Mouse (Mus musculus) intestine, embryonic 16.5 days (tissue): ENCODE data around the gene Cpxm2. TPM values are rescaled to one million over a fixed set of nuclear protein-coding genes. Genes with fewer than 3 reads are reported as not detected.

ENCODE experiments used
- ATAC-seq: fragments of 200-750 bp; cut with Nextera tagmentation; 2 replicates; pipeline ENCODE4 v1.8.0; 2017; ENCODE audit warnings: moderate TSS enrichment, moderate library complexity
- H3K27ac ChIP-seq: fragments of 300-500 bp; sonication (generic); 2 replicates; pipeline ENCODE4 v1.5.1; 2014; ENCODE audit warnings: mild to moderate bottlenecking, low read length
- H3K27me3 ChIP-seq: fragments of 300-500 bp; sonication (generic); replicated peaks from 2 replicates; pipeline ENCODE4 v1.6.1; 2014; ENCODE audit warnings: low read length, control low read depth, mixed read lengths; ENCODE audit not compliant: control insufficient read depth, insufficient read depth
- H3K36me3 ChIP-seq: fragments of 300-500 bp; sonication (generic); 2 replicates; pipeline ENCODE4 v1.6.1; 2014; ENCODE audit warnings: low read length, control low read depth; ENCODE audit not compliant: control insufficient read depth, insufficient read depth
- H3K4me1 ChIP-seq: fragments of 300-500 bp; sonication (generic); 2 replicates; pipeline ENCODE4 v1.6.1; 2014; ENCODE audit warnings: low read length, control low read depth, mixed read lengths; ENCODE audit not compliant: control insufficient read depth, insufficient read depth
- H3K4me2 ChIP-seq: fragments of 300-500 bp; sonication (generic); 2 replicates; pipeline ENCODE4 v1.6.1; 2014; ENCODE audit warnings: low read depth, low read length, control low read depth
- H3K4me3 ChIP-seq: fragments of 300-500 bp; sonication (generic); 2 replicates; pipeline ENCODE4 v1.5.1; 2014; ENCODE audit warnings: mild to moderate bottlenecking, low read length
- H3K9ac ChIP-seq: fragments of 300-500 bp; sonication (generic); 2 replicates; pipeline ENCODE4 v1.6.1; 2014; ENCODE audit warnings: low read depth, low read length
- H3K9me3 ChIP-seq: fragments of 300-500 bp; sonication (generic); 2 replicates; pipeline ENCODE4 v1.6.1; 2016; ENCODE audit warnings: low read length, control low read depth; ENCODE audit not compliant: control insufficient read depth
- WGBS: fragments of 180-500 bp; shearing (Covaris S2); extraction: QIAGEN DNeasy Blood & Tissue Kit; methylation state at CpG from one replicate; pipeline ENCODE4 v1.1.7; 2014; 5-methylcytosine and 5-hydroxymethylcytosine counted together
- polyA plus RNA-seq: library from polyadenylated mRNA; unstranded; fragments of >200 nt; fragmentation: Nextera tagmentation; extraction: Ambion mirVana; gene quantifications from 2 replicates; pipeline ENCODE4 v1.2.1, GENCODE M21; 2015

Cpxm2 gene
- polyA plus RNA-seq, 1 experiment from 2014 or later, result 1.3 TPM

DNA sequence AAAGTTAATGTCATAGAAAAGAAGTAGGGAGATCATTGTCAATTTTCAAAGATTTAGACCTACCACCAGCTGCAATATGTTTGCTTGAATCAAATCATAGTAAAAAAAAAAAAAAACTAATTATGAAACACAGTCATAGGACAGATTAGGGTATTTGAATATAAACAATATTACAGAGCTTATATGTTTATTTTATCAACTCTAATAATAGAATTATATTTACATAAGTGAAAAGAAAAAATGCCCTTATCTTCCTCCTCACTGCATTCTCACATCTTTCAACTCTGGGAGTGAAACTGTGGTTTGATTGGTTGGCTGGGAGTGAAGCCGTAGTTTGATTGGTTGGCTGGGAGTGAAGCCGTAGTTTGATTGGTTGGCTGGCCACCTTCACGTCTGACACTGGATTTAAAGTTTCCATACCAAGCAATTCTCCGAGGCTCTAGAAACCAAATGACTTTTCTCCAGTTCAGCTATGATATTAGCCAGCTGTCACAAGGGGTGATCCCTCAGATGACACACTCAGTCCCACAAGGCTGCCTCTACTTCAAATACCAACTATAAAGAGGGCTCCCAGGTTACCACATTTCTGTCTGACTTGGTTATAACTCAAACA, 27.2 kb upstream of the Cpxm2 start:
- Histone ChIP-seq H3K9me3 (no peaks in the 10 kb centered on the region), H3K4me2 (no peak overlapping the region), H3K4me3 (no peak overlapping the region), H3K27me3 (no peaks in the 10 kb centered on the region), H3K4me1 (no peaks in the 10 kb centered on the region), H3K27ac (no peak overlapping the region), H3K9ac (no peak overlapping the region), H3K36me3 (no peaks in the 10 kb centered on the region)
- 86% methylated on average over 4 of the region's 4 CpGs for WGBS
- ATAC-seq, result no peak

- Histone ChIP-seq H3K9ac (no peak overlapping the region), H3K4me2 (no peak overlapping the region), H3K36me3 (no peaks in the 10 kb centered on the region), H3K9me3 (no peaks in the 10 kb centered on the region), H3K4me3 (no peak overlapping the region), H3K4me1 (no peaks in the 10 kb centered on the region), H3K27me3 (no peaks in the 10 kb centered on the region), H3K27ac (no peak overlapping the region)
- ATAC-seq, result no peak
- WGBS, result 92% methylated on average over 3 of the region's 3 CpGs
Measured at GRCm38 (mm10) chr7:132181042-132181441, 26.5 kb upstream of the Cpxm2 start.

GRCm38 (mm10) chr7:132179049-132179448, 24.5 kb upstream of the Cpxm2 start:
- H3K4me3 ChIP-seq, result no peak overlapping the region
- H3K9me3 ChIP-seq, result no peaks in the 10 kb centered on the region
- 46% methylated on average over 1 of the region's 1 CpGs for WGBS
- no peak overlapping the region for H3K27ac ChIP-seq
- no peaks in the 10 kb centered on the region for H3K36me3 ChIP-seq
- H3K9ac ChIP-seq, result no peak overlapping the region
- no peaks in the 10 kb centered on the region for H3K27me3 ChIP-seq
- ATAC-seq, result no peak
- no peak overlapping the region for H3K4me2 ChIP-seq
- H3K4me1 ChIP-seq, result no peaks in the 10 kb centered on the region

DNA sequence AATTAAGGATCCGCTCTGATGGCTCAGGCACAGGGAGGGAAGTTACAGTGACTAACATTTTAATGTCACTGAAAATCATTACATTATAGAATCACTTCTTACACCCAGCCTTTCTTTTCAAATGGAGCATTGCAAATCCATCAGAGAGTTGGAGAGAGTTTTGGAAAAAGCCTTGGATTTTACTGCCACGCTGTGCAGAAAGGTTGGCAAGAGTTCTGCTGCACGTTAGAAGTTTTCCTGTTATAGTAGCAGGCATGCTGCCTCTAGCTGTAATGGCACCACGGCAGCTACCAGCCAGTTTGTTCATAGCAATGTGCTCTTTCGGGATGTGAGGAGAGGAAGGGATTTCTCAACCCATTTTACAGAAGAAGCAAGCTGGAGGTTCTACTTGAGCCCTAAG, 20.2 kb upstream of the Cpxm2 start:
- ATAC-seq, result no peak
- no peak overlapping the region for H3K4me3 ChIP-seq
- 82% methylated on average over 5 of the region's 5 CpGs for WGBS
- no peak overlapping the region for H3K9ac ChIP-seq
- no peaks in the 10 kb centered on the region for H3K9me3 ChIP-seq
- no peak overlapping the region for H3K4me2 ChIP-seq
- H3K36me3 ChIP-seq, result no peaks in the 10 kb centered on the region
- no peaks in the 10 kb centered on the region for H3K27me3 ChIP-seq
- no peak overlapping the region for H3K27ac ChIP-seq
- H3K4me1 ChIP-seq, result no peaks in the 10 kb centered on the region

DNA sequence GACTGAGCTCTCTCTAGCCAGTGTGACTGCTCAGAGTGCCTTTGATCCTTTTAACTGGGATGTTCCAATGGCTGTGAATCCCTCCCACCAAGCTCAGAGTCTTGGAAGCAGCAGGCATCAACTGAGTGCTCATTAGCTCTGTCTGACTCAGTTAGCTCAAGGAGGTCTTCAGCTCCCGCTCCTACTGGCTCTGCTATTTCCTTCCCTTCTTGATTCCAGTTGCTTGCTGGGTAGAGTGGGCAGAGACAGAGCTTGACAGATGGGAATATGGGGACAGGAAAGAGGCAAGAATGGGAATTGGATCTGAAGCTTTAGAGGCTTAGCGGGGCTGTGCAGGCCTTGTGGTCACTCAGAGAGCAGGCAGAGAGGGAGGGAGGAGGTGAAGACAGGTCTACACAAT, 19.8 kb upstream of the Cpxm2 start:
- WGBS, result 78% methylated on average over 2 of the region's 2 CpGs
- no peak overlapping the region for H3K9ac ChIP-seq
- no peaks in the 10 kb centered on the region for H3K27me3 ChIP-seq
- no peak overlapping the region for H3K27ac ChIP-seq
- H3K36me3 ChIP-seq, result no peaks in the 10 kb centered on the region
- H3K4me2 ChIP-seq, result no peak overlapping the region
- no peaks in the 10 kb centered on the region for H3K9me3 ChIP-seq
- no peak overlapping the region for H3K4me3 ChIP-seq
- no peaks in the 10 kb centered on the region for H3K4me1 ChIP-seq
- ATAC-seq, result no peak

DNA sequence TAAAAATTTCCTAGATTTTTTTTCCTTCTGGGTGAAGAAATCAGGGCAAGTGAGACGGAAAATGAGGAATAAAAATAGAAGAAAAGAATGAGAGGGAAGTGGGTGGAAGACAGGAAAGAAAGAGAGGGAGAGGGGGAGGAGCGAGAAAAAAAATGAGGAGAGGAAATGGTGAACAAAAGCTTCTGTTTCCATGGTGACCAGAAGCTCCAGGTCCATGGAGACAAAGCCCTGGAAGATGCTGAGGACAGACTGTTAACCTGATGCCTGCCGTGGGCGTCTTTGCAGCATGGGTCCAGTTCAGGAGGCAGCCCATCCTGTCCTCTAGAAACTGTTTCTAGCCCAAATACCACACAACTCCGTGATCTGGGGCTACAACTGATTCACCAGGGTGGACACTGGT, 17.7 kb upstream of the Cpxm2 start:
- 68% methylated on average over 5 of the region's 5 CpGs for WGBS
- Histone ChIP-seq H3K9me3 (no peaks in the 10 kb centered on the region), H3K4me2 (no peak overlapping the region), H3K4me1 (no peaks in the 10 kb centered on the region), H3K27ac (no peak overlapping the region), H3K27me3 (no peaks in the 10 kb centered on the region), H3K4me3 (no peak overlapping the region), H3K9ac (no peak overlapping the region), H3K36me3 (no peaks in the 10 kb centered on the region)
- no peak for ATAC-seq

- Histone ChIP-seq H3K4me3 (no peak overlapping the region), H3K27me3 (no peaks in the 10 kb centered on the region), H3K27ac (no peak overlapping the region), H3K9ac (no peak overlapping the region), H3K4me2 (no peak overlapping the region), H3K9me3 (no peaks in the 10 kb centered on the region), H3K4me1 (no peaks in the 10 kb centered on the region), H3K36me3 (no peaks in the 10 kb centered on the region)
- ATAC-seq, result no peak
- 57% methylated on average over 5 of the region's 5 CpGs for WGBS
Measured at GRCm38 (mm10) chr7:132171716-132172115, 17.2 kb upstream of the Cpxm2 start.

- Histone ChIP-seq H3K4me1 (no peaks in the 10 kb centered on the region), H3K27ac (no peak overlapping the region), H3K9me3 (no peaks in the 10 kb centered on the region), H3K4me2 (no peak overlapping the region), H3K9ac (no peak overlapping the region), H3K27me3 (no peaks in the 10 kb centered on the region), H3K36me3 (no peaks in the 10 kb centered on the region), H3K4me3 (no peak overlapping the region)
- WGBS, result 49% methylated on average over 7 of the region's 7 CpGs
- ATAC-seq, result no peak
Measured at GRCm38 (mm10) chr7:132169419-132170169, 15.1 kb upstream of the Cpxm2 start.

- Histone ChIP-seq H3K4me3 (no peak overlapping the region), H3K9me3 (no peaks in the 10 kb centered on the region), H3K27ac (no peak overlapping the region), H3K9ac (no peak overlapping the region), H3K36me3 (no peaks in the 10 kb centered on the region), H3K4me2 (no peak overlapping the region), H3K4me1 (no peaks in the 10 kb centered on the region), H3K27me3 (no peaks in the 10 kb centered on the region)
- no peak for ATAC-seq
- WGBS, result 86% methylated on average over 4 of the region's 4 CpGs
Measured at GRCm38 (mm10) chr7:132167239-132167638, 12.7 kb upstream of the Cpxm2 start.

DNA sequence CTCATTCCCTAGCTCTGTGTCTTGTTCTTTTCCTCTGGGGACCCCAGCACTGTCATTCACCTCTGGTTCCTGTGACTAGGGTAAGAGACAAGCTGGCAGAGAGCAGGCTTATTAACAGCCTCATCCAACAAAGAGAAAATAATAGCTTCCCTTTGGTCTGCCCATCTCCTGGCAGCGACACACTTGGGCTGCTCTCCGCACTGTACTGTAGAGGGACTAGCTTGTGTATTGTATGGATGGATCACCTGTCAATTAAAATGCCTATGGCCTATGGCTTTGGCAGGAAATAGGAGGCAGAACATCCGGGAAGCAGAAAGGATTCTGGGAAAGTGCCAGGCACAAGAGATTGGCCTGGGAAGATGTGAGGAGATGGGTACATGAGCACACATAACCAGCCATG, 7.7 kb upstream of the Cpxm2 start:
- Histone ChIP-seq H3K4me2 (no peak overlapping the region), H3K4me3 (no peak overlapping the region), H3K4me1 (no peaks in the 10 kb centered on the region), H3K27ac (no peak overlapping the region), H3K9me3 (no peaks in the 10 kb centered on the region), H3K36me3 (no peaks in the 10 kb centered on the region), H3K27me3 (no peaks in the 10 kb centered on the region), H3K9ac (no peak overlapping the region)
- WGBS, result 80% methylated on average over 3 of the region's 3 CpGs
- ATAC-seq, result no peak
